Mouse (Mus musculus) lung, postnatal 0 days (tissue): ENCODE data around the gene Lrrc51. TPM values are rescaled to one million over a fixed set of nuclear protein-coding genes. Genes with fewer than 3 reads are reported as not detected.

Experiments used
- ATAC-seq: fragments of 200-750 bp; cut with Nextera tagmentation; 2 replicates; pipeline ENCODE4 v1.8.0; 2017; ENCODE audit warnings: moderate library complexity
- DNase-seq: peaks from one replicate; pipeline ENCODE4 v3.0.0-alpha.2; 2016; ENCODE audit warnings: low spot score
- H3K27ac ChIP-seq: fragments of 300-500 bp; sonication (generic); 2 replicates; pipeline ENCODE4 v1.5.1; 2014; ENCODE audit warnings: antibody characterized with exemption, mild to moderate bottlenecking, low read length, mixed read lengths
- H3K27me3 ChIP-seq: fragments of 300-500 bp; sonication (generic); replicated peaks from 2 replicates; pipeline ENCODE4 v1.6.1; 2014; ENCODE audit warnings: low read length, mixed read lengths; ENCODE audit not compliant: insufficient read depth
- H3K36me3 ChIP-seq: fragments of 300-500 bp; sonication (generic); 2 replicates; pipeline ENCODE4 v1.6.1; 2014; ENCODE audit warnings: low read length, mixed read lengths; ENCODE audit not compliant: insufficient read depth
- H3K4me1 ChIP-seq: fragments of 300-500 bp; sonication (generic); 2 replicates; pipeline ENCODE4 v1.6.1; 2014; ENCODE audit warnings: antibody characterized with exemption, low read depth, low read length, mixed read lengths; ENCODE audit not compliant: insufficient read depth
- H3K4me2 ChIP-seq: fragments of 300-500 bp; sonication (generic); replicated peaks from 2 replicates; pipeline ENCODE4 v1.6.1; 2014; ENCODE audit warnings: low read depth, mild to moderate bottlenecking, low read length, moderate library complexity, mixed read lengths
- H3K4me3 ChIP-seq: fragments of 300-500 bp; sonication (generic); 2 replicates; pipeline ENCODE4 v1.5.1; 2014; ENCODE audit warnings: low read depth, low read length
- H3K9ac ChIP-seq: fragments of 300-500 bp; sonication (generic); replicated peaks from 2 replicates; pipeline ENCODE4 v1.6.1; 2014; ENCODE audit warnings: low read depth, mild to moderate bottlenecking
- H3K9me3 ChIP-seq: fragments of 300-500 bp; sonication (generic); 2 replicates; pipeline ENCODE4 v1.6.1; 2016; ENCODE audit warnings: low read length, mixed read lengths
- CTCF ChIP-seq: IDR thresholded peaks from 2 replicates; pipeline ENCODE4 v1.5.1; 2016; ENCODE audit warnings: antibody characterized with exemption, mild to moderate bottlenecking
- EP300 ChIP-seq: IDR thresholded peaks from 2 replicates; pipeline ENCODE4 v1.6.1; 2016; ENCODE audit warnings: antibody characterized with exemption, mild to moderate bottlenecking, control low read depth
- WGBS: fragments of 180-500 bp; shearing (Covaris S2); extraction: QIAGEN DNeasy Blood & Tissue Kit; methylation state at CpG from one replicate; pipeline ENCODE4 v1.1.7; 2014; 5-methylcytosine and 5-hydroxymethylcytosine counted together
- polyA plus RNA-seq: library from polyadenylated mRNA; unstranded; fragments of >200 nt; fragmentation: Nextera tagmentation; extraction: Ambion mirVana; gene quantifications from 2 replicates; pipeline ENCODE4 v1.2.1, GENCODE M21; 2015

Lrrc51 gene
- polyA plus RNA-seq, 1 experiment from 2014 or later = 41.5 TPM

DNA sequence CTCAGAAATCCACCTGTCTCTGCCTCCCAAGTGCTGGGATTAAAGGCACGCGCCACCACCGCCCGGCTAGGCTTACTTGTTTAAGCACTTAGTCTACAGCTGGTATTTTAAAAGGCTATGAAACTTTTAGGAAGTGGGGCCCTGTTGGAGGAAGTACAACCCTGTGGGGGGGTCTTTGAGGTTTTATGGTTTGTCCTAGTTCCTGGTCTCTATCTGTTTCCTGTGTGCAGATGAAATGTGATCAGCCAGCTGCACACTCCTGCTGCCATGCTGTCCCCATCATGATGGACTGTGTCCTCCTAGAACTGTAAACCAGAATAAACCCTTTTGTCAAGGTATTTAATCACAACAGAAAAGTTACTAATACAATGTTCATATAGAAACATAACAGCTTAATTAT is 49.5 kb downstream of the Lrrc51 start:
- no peak for ATAC-seq
- Histone ChIP-seq H3K36me3 (no peaks in the 10 kb centered on the region), H3K4me1 (no peaks in the 10 kb centered on the region), H3K4me3 (no peak overlapping the region), H3K9ac (no peak overlapping the region), H3K4me2 (no peak overlapping the region), H3K27ac (no peak overlapping the region), H3K27me3 (no peaks in the 10 kb centered on the region), H3K9me3 (no peaks in the 10 kb centered on the region)
- 94% methylated on average over 4 of the region's 4 CpGs for WGBS
- TF ChIP-seq EP300 (no peak), CTCF (no peak)
- no peak for DNase-seq

DNA sequence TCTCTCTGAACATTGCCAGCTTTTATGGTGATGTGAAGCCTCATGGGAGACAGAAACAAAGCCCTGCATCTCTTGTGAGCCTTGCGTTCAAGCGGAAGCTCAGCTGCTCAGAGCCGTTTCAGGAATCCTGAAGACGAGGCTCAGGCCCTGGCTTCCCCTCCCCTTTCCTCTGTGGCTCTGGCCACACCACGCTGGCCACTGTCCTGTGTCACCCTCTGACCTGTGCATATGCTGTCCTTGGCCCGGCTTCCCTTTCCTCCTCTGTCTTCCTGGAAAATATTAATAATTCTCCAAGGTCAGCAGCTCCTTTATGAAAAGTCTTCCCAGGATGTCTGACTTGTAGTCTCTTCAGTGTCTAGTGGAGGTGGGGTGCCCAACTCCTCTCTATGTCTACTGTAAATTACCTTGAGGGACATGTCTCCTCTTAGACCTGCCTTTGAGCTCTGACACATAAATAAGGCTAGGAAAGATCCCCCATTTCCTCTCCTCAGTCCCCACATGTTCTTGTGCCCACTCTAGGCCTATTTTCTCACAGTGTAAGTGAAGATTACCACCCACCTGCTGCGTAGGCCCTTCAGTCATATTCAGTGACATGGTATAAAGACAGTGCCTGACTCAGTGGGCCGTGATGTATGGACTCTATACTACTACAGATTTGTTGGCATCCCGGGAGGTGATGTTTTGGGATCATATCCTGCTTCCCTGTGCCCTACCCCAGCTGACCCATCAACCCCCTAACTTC is 51.1 kb downstream of the Lrrc51 start:
- 65% methylated on average over 9 of the region's 9 CpGs for WGBS
- Histone ChIP-seq H3K27me3 (no peaks in the 10 kb centered on the region), H3K27ac (no peak overlapping the region), H3K4me3 (no peak overlapping the region), H3K4me1 (no peaks in the 10 kb centered on the region), H3K9ac (no peak overlapping the region), H3K9me3 (no peaks in the 10 kb centered on the region), H3K4me2 (no peak overlapping the region), H3K36me3 (no peaks in the 10 kb centered on the region)
- DNase-seq (no peak), ATAC-seq (no peak)
- no peak for TF ChIP-seq CTCF
- no peak for TF ChIP-seq EP300

- 71% methylated on average over 4 of the region's 4 CpGs for WGBS
- DNase-seq = no peak
- H3K9ac ChIP-seq = no peak overlapping the region
Observed at GRCm38 (mm10) chr7:101880855-101881254, 52.8 kb downstream of the Lrrc51 start.

DNA sequence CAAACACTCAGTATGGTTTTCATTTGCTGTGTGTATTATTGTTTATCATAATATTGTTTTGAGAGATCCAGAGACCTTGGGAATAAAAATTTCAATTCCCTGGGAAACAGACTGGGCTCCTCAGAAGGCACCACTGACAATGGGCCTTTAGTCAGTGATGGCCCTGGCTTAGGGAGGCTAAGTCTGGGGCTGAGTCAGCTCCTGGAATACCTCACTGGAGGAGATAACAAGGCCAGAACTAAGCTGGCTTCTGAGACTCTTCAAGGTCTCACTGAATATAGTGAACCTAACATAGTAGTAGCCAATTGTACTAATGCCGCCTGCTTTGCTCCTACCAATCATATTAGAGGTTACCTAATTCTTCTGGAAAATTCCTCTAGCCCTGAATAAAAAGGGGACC is 57.7 kb downstream of the Lrrc51 start:
- no peak overlapping the region for H3K9ac ChIP-seq
- H3K9me3 ChIP-seq = no peaks in the 10 kb centered on the region
- no peak overlapping the region for H3K4me2 ChIP-seq
- H3K4me3 ChIP-seq = no peak overlapping the region
- no peaks in the 10 kb centered on the region for H3K4me1 ChIP-seq
- ATAC-seq (no peak), DNase-seq (no peak)
- WGBS = 90% methylated on average over 1 of the region's 1 CpGs
- TF ChIP-seq EP300 = no peak
- TF ChIP-seq CTCF = no peak
- no peak overlapping the region for H3K27ac ChIP-seq
- H3K27me3 ChIP-seq = no peaks in the 10 kb centered on the region
- H3K36me3 ChIP-seq = no peaks in the 10 kb centered on the region

More at GRCm38 (mm10) chr7:101880855-101881254, 52.8 kb downstream of the Lrrc51 start:
- Histone ChIP-seq H3K27ac (no peak overlapping the region), H3K9me3 (no peaks in the 10 kb centered on the region), H3K4me3 (no peak overlapping the region), H3K4me1 (no peaks in the 10 kb centered on the region), H3K36me3 (no peaks in the 10 kb centered on the region), H3K27me3 (no peaks in the 10 kb centered on the region), H3K4me2 (no peak overlapping the region)
- TF ChIP-seq CTCF (no peak), EP300 (no peak)
- ATAC-seq = no peak

- no peak overlapping the region for H3K4me3 ChIP-seq
- no peak for ATAC-seq
- H3K27ac ChIP-seq = no peak overlapping the region
- no peak overlapping the region for H3K9ac ChIP-seq
- no peaks in the 10 kb centered on the region for H3K27me3 ChIP-seq
- no peaks in the 10 kb centered on the region for H3K9me3 ChIP-seq
- DNase-seq = no peak
- no peaks in the 10 kb centered on the region for H3K36me3 ChIP-seq
- whole genome bisulfite sequencing = 36% methylated on average over 3 of the region's 3 CpGs
- no peak overlapping the region for H3K4me2 ChIP-seq
- TF ChIP-seq CTCF (no peak), EP300 (no peak)
- no peaks in the 10 kb centered on the region for H3K4me1 ChIP-seq
Observed at GRCm38 (mm10) chr7:101871296-101871695, 62.4 kb downstream of the Lrrc51 start.

GRCm38 (mm10) chr7:101870629-101871028 is 63.1 kb downstream of the Lrrc51 start, which contains the start of gene Folr1:
Folr1 (minus strand) TSS chr7:101870788.
- TF ChIP-seq CTCF = no peak
- no peak for TF ChIP-seq EP300
- no peak within 1 kb of the TSS for H3K4me3 ChIP-seq
- H3K27me3 ChIP-seq = no peaks in the 10 kb centered on the region
- H3K36me3 ChIP-seq = no peaks in the 10 kb centered on the region
- no peak within 1 kb of the TSS for H3K4me2 ChIP-seq
- H3K27ac ChIP-seq = no peak within 1 kb of the TSS
- no peak within 1 kb of the TSS for H3K9ac ChIP-seq
- ATAC-seq (no peak), DNase-seq (no peak)
- H3K9me3 ChIP-seq = no peaks in the 10 kb centered on the region
- H3K4me1 ChIP-seq = no peaks in the 10 kb centered on the region
- WGBS = 68% methylated on average over 2 of the region's 2 CpGs

- no peak for ATAC-seq
- no peak overlapping the region for H3K27ac ChIP-seq
- no peak overlapping the region for H3K9ac ChIP-seq
- TF ChIP-seq CTCF = no peak
- TF ChIP-seq EP300 = no peak
- no peaks in the 10 kb centered on the region for H3K27me3 ChIP-seq
- no peak overlapping the region for H3K4me2 ChIP-seq
- 77% methylated on average over 7 of the region's 7 CpGs for WGBS
- H3K36me3 ChIP-seq = no peaks in the 10 kb centered on the region
- H3K4me1 ChIP-seq = no peaks in the 10 kb centered on the region
- no peak overlapping the region for H3K4me3 ChIP-seq
- H3K9me3 ChIP-seq = no peaks in the 10 kb centered on the region
- DNase-seq = no peak
Observed at GRCm38 (mm10) chr7:101869163-101869500, 64.6 kb downstream of the Lrrc51 start.
